Mouse (Mus musculus) right cerebral cortex, postnatal 10 days (tissue): ENCODE measurements at regions not wholly inside any gene's neighbourhood (a gene's known extent, or its start where the extent isn't known, plus 50 kb on each side); places are given as distances from the start of the nearest gene placed in this dataset.

ENCODE experiments used
- DNase-seq, 2 experiments: peaks; one replicate each; pipeline ENCODE4 v3.0.0; 2021; ENCODE audit warnings: low spot score in 2 of 2

DNA sequence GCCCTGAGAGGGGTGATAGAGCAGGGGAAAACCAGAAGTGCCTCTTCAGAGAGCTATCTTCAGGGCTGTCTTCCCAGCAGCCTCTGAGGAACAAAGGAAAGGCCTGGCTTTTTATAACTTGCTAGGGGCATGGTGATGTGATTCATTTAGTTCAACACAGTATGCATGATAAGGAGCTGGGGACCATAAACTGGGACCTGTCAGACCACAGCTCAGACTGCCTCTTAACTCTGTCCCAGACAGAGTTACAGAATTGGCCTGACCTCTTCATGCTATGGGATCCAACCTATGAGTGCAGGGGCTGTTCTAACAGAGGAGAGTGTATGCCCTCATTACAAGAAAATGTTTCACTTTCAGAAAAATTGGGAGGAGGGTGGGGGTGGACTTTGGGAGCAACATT, 59.3 kb upstream of the Il12b start:
- DNase-seq, result no peak

- DNase-seq, result no peak
Measured at GRCm38 (mm10) chr11:44348308-44348707, 51.6 kb upstream of the Il12b start.

- no peak for DNase-seq
Measured at GRCm38 (mm10) chr11:44349546-44349945, 50.3 kb upstream of the Il12b start.
